Mouse (Mus musculus) midbrain, embryonic 12.5 days (tissue): ENCODE data around the gene Hecw2. TPM values are rescaled to one million over a fixed set of nuclear protein-coding genes. Genes with fewer than 3 reads are reported as not detected.

Source experiments
- ATAC-seq: fragments of 200-750 bp; cut with Nextera tagmentation; 2 replicates; pipeline ENCODE4 v1.8.0; 2017; ENCODE audit warnings: low read depth, moderate TSS enrichment, moderate library complexity; ENCODE audit not compliant: low FRiP score
- H3K27ac ChIP-seq: fragments of 300-500 bp; sonication (generic); replicated peaks from 2 replicates; pipeline ENCODE4 v1.5.1; 2016; ENCODE audit warnings: mild to moderate bottlenecking
- H3K27me3 ChIP-seq: fragments of 300-500 bp; sonication (generic); 2 replicates; pipeline ENCODE4 v1.6.1; 2016; ENCODE audit warnings: mild to moderate bottlenecking
- H3K36me3 ChIP-seq: fragments of 300-500 bp; sonication (generic); 2 replicates; pipeline ENCODE4 v1.6.1; 2016
- H3K4me1 ChIP-seq: fragments of 300-500 bp; sonication (generic); 2 replicates; pipeline ENCODE4 v1.6.1; 2016
- H3K4me2 ChIP-seq: fragments of 300-500 bp; sonication (generic); replicated peaks from 2 replicates; pipeline ENCODE4 v1.6.1; 2016; ENCODE audit warnings: mild to moderate bottlenecking, moderate library complexity
- H3K4me3 ChIP-seq: fragments of 300-500 bp; sonication (generic); 2 replicates; pipeline ENCODE4 v1.5.1; 2016; ENCODE audit warnings: mild to moderate bottlenecking
- H3K9ac ChIP-seq: fragments of 300-500 bp; sonication (generic); replicated peaks from 2 replicates; pipeline ENCODE4 v1.6.1; 2016; ENCODE audit warnings: mild to moderate bottlenecking, moderate library complexity
- H3K9me3 ChIP-seq: fragments of 300-500 bp; sonication (generic); 2 replicates; pipeline ENCODE4 v1.6.1; 2016; ENCODE audit warnings: mild to moderate bottlenecking
- WGBS: fragments of 180-500 bp; shearing (Covaris S2); methylation state at CpG from one replicate; pipeline ENCODE4 v1.1.7; 2016; 5-methylcytosine and 5-hydroxymethylcytosine counted together
- polyA plus RNA-seq: library from polyadenylated mRNA; unstranded; fragments of >200 nt; fragmentation: Nextera tagmentation; extraction: Ambion mirVana; gene quantifications from 2 replicates; pipeline ENCODE4 v1.2.1, GENCODE M21; 2016

Gene Hecw2
- polyA plus RNA-seq, 1 experiment from 2014 or later = 5.5 TPM

DNA sequence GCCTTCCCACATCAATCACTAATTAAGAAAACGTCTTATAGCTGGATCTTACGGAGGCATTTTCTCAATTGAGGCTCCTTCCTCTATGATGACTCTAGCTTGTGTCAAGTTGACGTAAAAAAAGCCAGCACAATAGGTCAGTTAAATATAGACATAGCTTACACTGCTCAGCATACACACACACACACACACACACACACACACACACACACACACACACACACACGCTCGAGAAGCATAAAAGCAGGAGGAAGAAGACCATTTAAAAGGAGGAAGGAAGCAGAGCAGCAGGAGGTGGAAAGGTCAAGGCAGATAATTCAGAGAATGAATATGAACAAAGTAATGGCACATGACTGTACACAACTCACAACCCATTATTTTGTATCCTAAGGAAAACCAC is 220.0 kb downstream of the Hecw2 start:
- 69% methylated on average over 5 of the region's 5 CpGs for WGBS
- H3K4me1 ChIP-seq = no peaks in the 10 kb centered on the region
- no peak for ATAC-seq
- no peak overlapping the region for H3K4me2 ChIP-seq
- H3K27me3 ChIP-seq = no peaks in the 10 kb centered on the region
- no peak overlapping the region for H3K27ac ChIP-seq
- no peak overlapping the region for H3K4me3 ChIP-seq
- no peaks in the 10 kb centered on the region for H3K36me3 ChIP-seq
- no peaks in the 10 kb centered on the region for H3K9me3 ChIP-seq
- H3K9ac ChIP-seq = no peak overlapping the region

DNA sequence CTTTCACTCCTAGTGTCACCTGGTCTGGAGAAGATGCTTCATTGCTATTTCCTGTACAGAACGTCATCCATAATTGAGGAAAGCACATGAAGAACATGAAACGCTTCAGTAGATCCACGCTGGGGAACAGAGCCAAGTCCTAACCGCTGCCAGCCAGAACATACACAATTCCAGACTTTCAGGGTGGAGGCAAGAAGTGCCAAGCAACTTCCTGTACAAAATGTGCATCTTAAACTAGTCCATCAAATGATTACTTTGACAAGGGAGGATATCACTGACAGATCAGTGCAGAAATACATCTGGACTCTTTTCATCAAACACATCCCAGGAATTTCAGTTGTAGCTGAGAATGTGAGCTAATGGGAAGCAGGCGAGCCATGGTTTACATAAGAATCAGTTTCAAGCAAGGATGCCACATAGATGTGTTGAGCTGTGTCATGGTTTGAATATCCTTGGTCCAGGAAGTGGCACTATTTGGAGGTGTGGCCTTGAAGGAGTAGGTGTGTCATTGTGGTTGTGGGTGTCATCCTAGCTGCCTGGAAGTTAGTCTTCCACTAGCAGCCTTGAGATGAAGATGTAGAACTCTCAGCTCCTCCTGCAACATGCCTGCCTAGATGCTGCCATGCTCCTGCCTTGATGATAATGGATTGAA is 224.5 kb downstream of the Hecw2 start:
- Histone ChIP-seq H3K4me1 (no peaks in the 10 kb centered on the region), H3K27me3 (no peaks in the 10 kb centered on the region), H3K9ac (no peak overlapping the region), H3K9me3 (no peaks in the 10 kb centered on the region), H3K4me2 (no peak overlapping the region), H3K4me3 (no peak overlapping the region), H3K27ac (no peak overlapping the region), H3K36me3 (no peaks in the 10 kb centered on the region)
- WGBS = 86% methylated on average over 5 of the region's 5 CpGs
- ATAC-seq = no peak

DNA sequence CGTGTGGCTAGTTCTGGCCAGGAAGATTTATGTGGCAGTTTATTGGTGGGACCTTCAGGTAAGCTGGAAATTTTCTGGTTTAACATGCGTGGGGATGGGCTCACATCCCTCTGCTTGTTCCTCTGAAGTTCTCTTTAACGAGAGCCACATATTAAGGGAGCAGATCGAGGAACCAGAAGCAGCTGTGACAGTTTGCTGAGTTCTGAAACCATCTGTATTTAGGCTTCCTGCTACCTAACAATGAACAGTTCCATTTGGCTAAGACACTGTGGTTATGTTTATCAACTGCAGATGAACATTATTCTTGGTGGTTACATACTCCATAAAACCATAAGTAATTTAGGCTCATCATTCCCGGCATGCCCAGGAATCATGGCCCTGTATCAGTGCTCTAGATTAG is 242.6 kb downstream of the Hecw2 start:
- no peak for ATAC-seq
- Histone ChIP-seq H3K36me3 (no peaks in the 10 kb centered on the region), H3K27ac (no peak overlapping the region), H3K4me1 (no peaks in the 10 kb centered on the region), H3K27me3 (no peaks in the 10 kb centered on the region), H3K4me3 (no peak overlapping the region), H3K9ac (no peak overlapping the region), H3K4me2 (no peak overlapping the region), H3K9me3 (no peaks in the 10 kb centered on the region)
- 90% methylated on average over 5 of the region's 5 CpGs for WGBS

DNA sequence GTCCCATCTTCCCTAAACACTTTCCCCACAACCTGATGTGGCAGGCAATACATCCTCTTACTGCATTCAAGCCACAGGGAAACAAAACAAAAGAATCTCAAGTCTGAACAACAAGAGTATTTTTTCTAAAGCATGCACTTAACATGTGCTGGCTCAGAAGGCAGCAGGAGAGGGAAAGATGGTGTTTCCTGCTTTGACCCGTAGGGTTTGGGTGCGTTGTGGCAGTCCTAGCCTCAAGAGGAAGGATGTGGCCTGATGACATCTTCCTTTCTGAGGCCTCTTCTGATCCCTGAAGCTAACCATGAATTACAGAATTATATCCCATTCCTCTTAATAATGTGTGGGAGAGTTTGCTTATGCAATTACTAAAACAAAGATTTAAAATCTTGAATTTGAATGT is 249.2 kb downstream of the Hecw2 start:
- Histone ChIP-seq H3K4me1 (no peaks in the 10 kb centered on the region), H3K9ac (no peak overlapping the region), H3K27me3 (no peaks in the 10 kb centered on the region), H3K9me3 (no peaks in the 10 kb centered on the region), H3K27ac (no peak overlapping the region), H3K36me3 (no peaks in the 10 kb centered on the region), H3K4me3 (no peak overlapping the region), H3K4me2 (no peak overlapping the region)
- no peak for ATAC-seq
- 77% methylated on average over 2 of the region's 2 CpGs for WGBS

DNA sequence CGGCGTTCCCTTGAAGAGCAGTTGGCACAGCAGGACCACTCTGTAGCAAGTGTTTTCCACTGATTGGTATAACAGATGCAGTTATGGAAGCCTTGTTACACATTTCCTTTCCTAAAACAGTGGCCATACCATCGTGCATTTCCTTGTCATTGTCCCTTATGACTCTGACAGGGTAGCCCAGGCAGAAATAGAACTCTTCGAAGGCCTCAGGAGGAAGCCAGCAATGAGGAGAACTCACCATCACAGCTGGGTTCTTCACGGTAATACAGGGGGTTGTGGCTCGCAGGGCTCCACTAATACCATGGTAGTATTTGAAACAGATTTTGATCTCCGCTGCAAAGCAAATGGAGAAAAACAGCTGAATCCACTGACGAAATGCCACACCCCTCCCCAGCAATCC is 252.5 kb downstream of the Hecw2 start:
- no peak overlapping the region for H3K9ac ChIP-seq
- H3K27me3 ChIP-seq = no peaks in the 10 kb centered on the region
- peaks cover 9% of the 10 kb centered on the region for H3K4me1 ChIP-seq
- no peaks in the 10 kb centered on the region for H3K36me3 ChIP-seq
- no peak overlapping the region for H3K4me3 ChIP-seq
- ATAC-seq = no peak
- 81% methylated on average over 8 of the region's 8 CpGs for WGBS
- no peak overlapping the region for H3K4me2 ChIP-seq
- H3K27ac ChIP-seq = no peak overlapping the region
- no peaks in the 10 kb centered on the region for H3K9me3 ChIP-seq

DNA sequence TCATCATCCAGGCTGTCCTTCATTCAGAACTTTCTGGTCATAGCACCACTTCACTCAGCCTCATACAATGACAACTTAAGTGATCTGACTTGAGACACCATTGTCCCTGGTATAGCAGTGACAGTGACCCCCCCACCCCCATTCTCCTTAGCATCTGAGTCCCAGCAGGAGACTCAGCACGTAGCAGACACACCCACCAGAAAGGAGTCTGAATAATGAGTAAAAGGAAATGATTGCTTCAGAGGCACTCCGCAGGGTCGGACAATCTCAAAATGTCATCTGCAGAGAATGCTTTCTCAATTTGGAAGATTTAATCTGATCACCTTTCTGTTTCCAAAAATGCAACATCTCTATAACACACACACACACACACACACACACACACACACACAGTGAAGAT is 253.4 kb downstream of the Hecw2 start:
- 45% methylated on average over 3 of the region's 3 CpGs for WGBS
- no peak for ATAC-seq
- no peaks in the 10 kb centered on the region for H3K27me3 ChIP-seq

DNA sequence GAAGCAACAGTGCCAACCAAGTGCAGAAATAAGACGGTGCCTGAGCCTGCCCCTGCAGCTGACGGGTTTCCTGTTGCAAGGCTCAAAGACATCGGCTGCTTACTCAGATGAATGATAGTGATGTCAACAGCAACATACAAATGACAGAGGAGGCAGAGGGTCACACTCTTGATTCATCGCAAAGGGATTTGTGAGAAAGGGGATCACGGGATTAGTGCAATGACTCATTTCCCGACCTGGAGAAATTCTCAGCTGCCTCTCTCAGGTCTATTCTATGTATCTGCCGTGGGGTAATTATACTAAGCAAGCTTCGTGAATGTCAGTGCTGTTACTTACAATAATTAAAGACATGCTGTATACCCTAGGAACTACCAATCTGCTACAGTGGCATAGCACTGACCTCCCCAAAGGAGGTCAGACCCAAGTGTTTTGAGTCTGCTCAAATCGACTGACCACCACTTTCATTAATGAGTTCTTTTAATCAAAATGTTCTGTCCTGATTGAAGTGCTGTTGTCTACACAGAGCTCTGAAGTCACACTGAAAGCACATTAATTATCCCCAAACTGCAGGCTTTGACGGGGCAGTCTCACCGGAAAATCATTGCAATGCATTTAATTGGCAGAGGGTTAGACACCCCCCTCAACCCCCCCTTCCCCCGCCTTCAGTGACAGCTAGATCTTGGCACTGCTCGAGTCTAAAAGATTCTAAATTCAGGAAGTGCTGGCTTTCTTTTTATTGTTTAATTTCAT is 254.5 kb downstream of the Hecw2 start:
- Histone ChIP-seq H3K36me3 (no peaks in the 10 kb centered on the region), H3K9ac (no peak overlapping the region), H3K4me2 (peak overlapping the region; percentile 20; the same call in 1 of the 2 replicates), H3K9me3 (no peaks in the 10 kb centered on the region), H3K27me3 (no peaks in the 10 kb centered on the region), H3K4me3 (no peak overlapping the region), H3K4me1 (peaks cover 9% of the 10 kb centered on the region), H3K27ac (no peak overlapping the region)
- WGBS = 25% methylated on average over 13 of the region's 13 CpGs
- ATAC-seq = peak; percentile 81

More for the DNA sequence above, 253.4 kb downstream of the Hecw2 start:
- Histone ChIP-seq H3K9me3 (no peaks in the 10 kb centered on the region), H3K4me1 (peaks cover 9% of the 10 kb centered on the region), H3K9ac (no peak overlapping the region), H3K4me3 (no peak overlapping the region), H3K27ac (no peak overlapping the region), H3K36me3 (no peaks in the 10 kb centered on the region), H3K4me2 (no peak overlapping the region)

DNA sequence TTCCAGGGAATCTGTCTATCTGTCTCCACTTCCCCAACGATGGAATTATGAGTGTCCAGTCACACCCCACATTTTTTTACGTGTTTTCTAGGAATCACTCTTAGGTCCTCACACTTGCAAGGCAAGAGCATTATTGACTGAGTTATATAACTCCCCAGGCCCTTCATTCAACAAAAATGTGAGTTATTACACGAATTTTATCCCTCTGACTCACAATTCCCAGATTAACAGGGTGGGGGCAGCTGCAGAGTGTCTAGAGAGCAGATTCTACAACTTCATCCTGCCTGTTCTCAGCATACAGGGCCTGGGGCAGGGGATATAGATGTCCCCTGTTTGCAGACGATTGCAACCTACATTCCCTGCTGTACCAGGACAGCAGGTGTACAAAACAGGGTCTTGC is 255.7 kb downstream of the Hecw2 start:
- 78% methylated on average over 4 of the region's 4 CpGs for WGBS
- ATAC-seq = no peak
- Histone ChIP-seq H3K9ac (no peak overlapping the region), H3K27me3 (no peaks in the 10 kb centered on the region), H3K27ac (no peak overlapping the region), H3K36me3 (no peaks in the 10 kb centered on the region), H3K4me2 (no peak overlapping the region), H3K9me3 (no peaks in the 10 kb centered on the region), H3K4me3 (no peak overlapping the region), H3K4me1 (peaks cover 9% of the 10 kb centered on the region)

DNA sequence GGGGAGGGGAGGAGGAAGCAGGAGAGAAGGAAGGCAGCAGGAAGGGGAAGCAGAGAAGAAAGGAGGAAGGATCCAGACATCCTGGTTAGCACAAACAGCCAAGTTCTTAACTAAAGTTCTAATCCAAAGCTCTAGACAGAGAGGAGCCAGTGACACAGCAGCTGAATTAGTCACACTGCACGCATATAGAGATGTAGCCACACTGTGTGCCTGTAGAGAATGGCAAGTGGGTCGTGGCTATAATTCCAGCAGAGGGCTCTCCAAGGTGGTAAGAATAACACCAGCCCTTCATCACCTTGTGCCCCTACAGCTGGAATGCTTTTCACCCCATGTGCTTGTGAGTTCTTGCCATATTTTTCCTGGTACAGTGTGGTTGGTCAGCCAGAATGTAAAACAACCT is 261.7 kb downstream of the Hecw2 start:
- Histone ChIP-seq H3K4me2 (no peak overlapping the region), H3K4me1 (no peaks in the 10 kb centered on the region), H3K27ac (no peak overlapping the region), H3K4me3 (no peak overlapping the region), H3K27me3 (no peaks in the 10 kb centered on the region), H3K36me3 (no peaks in the 10 kb centered on the region), H3K9ac (no peak overlapping the region), H3K9me3 (no peaks in the 10 kb centered on the region)
- no peak for ATAC-seq
- 48% methylated on average over 2 of the region's 2 CpGs for WGBS

DNA sequence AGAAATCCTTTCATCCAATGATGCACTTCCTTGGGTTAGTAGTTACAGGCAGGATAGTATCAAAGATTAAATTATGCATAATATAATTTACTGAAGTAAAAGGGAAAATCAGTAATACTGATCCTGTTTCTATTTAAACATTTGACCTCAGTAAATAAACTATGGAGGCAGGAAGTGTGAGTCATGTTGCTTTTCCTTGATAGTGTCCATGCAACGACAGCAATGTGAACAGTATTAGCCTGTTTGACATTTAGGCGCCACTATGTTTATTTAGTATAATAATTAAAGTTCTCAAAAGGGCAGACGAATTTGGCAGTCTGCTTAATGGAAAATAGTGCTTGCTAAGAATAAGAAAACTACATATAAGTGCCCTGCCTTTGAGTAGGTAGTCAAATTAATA is 263.7 kb downstream of the Hecw2 start:
- Histone ChIP-seq H3K4me3 (no peak overlapping the region), H3K4me2 (no peak overlapping the region), H3K27ac (no peak overlapping the region), H3K9me3 (no peaks in the 10 kb centered on the region), H3K27me3 (no peaks in the 10 kb centered on the region), H3K36me3 (no peaks in the 10 kb centered on the region), H3K4me1 (no peaks in the 10 kb centered on the region), H3K9ac (no peak overlapping the region)
- WGBS = 77% methylated on average over 3 of the region's 3 CpGs
- no peak for ATAC-seq

DNA sequence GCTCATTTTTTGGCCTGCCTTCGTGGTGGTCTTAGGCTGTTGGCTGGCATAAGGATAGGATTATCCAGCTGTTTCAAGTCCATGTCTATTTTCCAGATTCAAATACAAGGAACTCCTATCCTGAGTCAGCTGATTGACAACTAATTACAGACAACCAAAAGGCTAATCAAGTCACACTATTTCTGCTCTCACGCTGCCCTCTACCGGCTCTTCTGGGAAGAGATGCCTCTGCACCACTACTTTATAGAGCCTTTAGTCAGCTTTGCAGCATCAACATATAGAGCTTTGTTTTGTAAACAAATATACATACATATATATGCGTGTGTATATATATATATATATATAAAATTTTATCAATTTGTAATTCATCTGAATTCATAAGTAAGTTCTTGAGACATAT is 267.4 kb downstream of the Hecw2 start:
- no peaks in the 10 kb centered on the region for H3K27me3 ChIP-seq
- peak; percentile 55; the same call in 1 of the 2 replicates for ATAC-seq
- no peaks in the 10 kb centered on the region; the same call in 1 of the 2 replicates for H3K4me1 ChIP-seq
- no peaks in the 10 kb centered on the region for H3K9me3 ChIP-seq
- H3K36me3 ChIP-seq = no peaks in the 10 kb centered on the region
- H3K4me2 ChIP-seq = no peak overlapping the region
- no peak overlapping the region for H3K27ac ChIP-seq
- H3K4me3 ChIP-seq = no peak overlapping the region
- no peak overlapping the region for H3K9ac ChIP-seq
- 23% methylated on average over 4 of the region's 4 CpGs for WGBS

DNA sequence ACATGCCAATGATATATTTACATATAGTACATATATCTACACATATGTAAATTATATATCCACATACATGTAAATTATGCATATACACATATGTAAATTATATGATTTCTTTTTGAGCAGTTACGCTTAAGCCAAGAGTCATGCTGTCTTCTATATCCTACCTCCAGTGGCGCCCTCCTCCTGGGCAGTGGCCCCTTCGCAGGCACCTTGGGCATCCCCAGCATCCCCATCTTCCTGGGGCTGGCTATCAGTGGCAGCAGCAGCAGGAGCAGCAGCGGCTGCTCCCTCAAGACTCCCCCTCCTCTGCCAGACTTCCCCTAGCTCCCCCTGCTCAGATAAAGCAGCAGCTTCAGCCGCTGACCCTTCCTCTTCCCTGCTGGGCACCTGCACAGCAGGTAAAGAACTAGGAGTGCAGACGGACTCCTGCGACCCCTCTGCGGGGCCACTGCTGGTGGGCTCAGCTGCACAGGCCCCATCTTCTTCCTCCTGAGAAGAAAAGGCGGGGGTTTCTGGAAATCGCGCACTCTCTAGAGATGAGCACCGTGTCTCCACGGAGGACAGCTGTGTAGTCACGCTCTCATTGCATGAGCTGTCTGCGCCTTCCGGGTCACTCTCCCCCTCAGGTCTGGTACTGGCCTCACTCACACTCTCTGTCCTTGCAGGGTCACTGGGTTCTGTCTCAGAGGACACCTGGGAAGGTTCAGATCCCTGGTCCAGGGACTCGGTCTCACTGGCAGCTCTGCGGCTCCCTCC is 269.6 kb downstream of the Hecw2 start:
- 39% methylated on average over 18 of the region's 18 CpGs for WGBS
- Histone ChIP-seq H3K27ac (no peak overlapping the region), H3K4me2 (no peak overlapping the region), H3K4me1 (no peaks in the 10 kb centered on the region; the same call in 1 of the 2 replicates), H3K27me3 (no peaks in the 10 kb centered on the region), H3K36me3 (no peaks in the 10 kb centered on the region), H3K9me3 (no peaks in the 10 kb centered on the region), H3K4me3 (no peak overlapping the region), H3K9ac (no peak overlapping the region)
- ATAC-seq = peak; percentile 41
